Mouse (Mus musculus): ENCODE data around the gene Tacr1. TPM values are rescaled to one million over a fixed set of nuclear protein-coding genes. Genes with fewer than 3 reads are reported as not detected.

Gene Tacr1
- polyA plus RNA-seq, 1 experiment from 2014 or later, result 4.3 TPM

- Histone ChIP-seq H3K4me1 (replicated peaks) (0 out of 2 replicates have a peak, but pooled peaks cover 3% of the 10 kb centered on the region), H3K9me3 (no peaks in the 10 kb centered on the region), H3K9ac (no peak overlapping the region), H3K27me3 (no peaks in the 10 kb centered on the region), H3K27ac (replicated peaks) (no peak overlapping the region), H3K4me3 (no peak overlapping the region), H3K36me3 (no peaks in the 10 kb centered on the region), H3K4me2 (no peak overlapping the region)
- no peak for ATAC-seq (ENCODE audit: low read depth)
- WGBS, result 82% methylated on average over 7 of the region's 7 CpGs
These were observed 55.1 kb downstream of the Tacr1 start for GRCm38 (mm10) chr6:82457163-82457763.

- no peak overlapping the region for H3K4me2 ChIP-seq
- WGBS, result 59% methylated on average over 15 of the region's 15 CpGs
- no peaks in the 10 kb centered on the region for H3K9me3 ChIP-seq
- no peak overlapping the region for H3K4me3 ChIP-seq
- H3K27ac ChIP-seq (replicated peaks), result no peak overlapping the region
- H3K9ac ChIP-seq, result no peak overlapping the region
- 0 out of 2 replicates have a peak, but pooled peaks cover 3% of the 10 kb centered on the region for H3K4me1 ChIP-seq (replicated peaks)
- ATAC-seq (ENCODE audit: low read depth), result peak; percentile 40; the same call in 1 of the 2 replicates
- no peaks in the 10 kb centered on the region for H3K36me3 ChIP-seq
- no peaks in the 10 kb centered on the region for H3K27me3 ChIP-seq
These were observed 56.7 kb downstream of the Tacr1 start for GRCm38 (mm10) chr6:82458762-82459389.

GRCm38 (mm10) chr6:82463171-82463570, 61.0 kb downstream of the Tacr1 start:
- no peak for ATAC-seq (ENCODE audit: low read depth)
- WGBS, result 84% methylated on average over 4 of the region's 4 CpGs
- H3K9me3 ChIP-seq, result no peaks in the 10 kb centered on the region

GRCm38 (mm10) chr6:82474477-82474876, 72.3 kb downstream of the Tacr1 start:
- Histone ChIP-seq H3K27ac (replicated peaks) (no peak overlapping the region), H3K4me2 (no peak overlapping the region), H3K4me3 (no peak overlapping the region), H3K27me3 (no peaks in the 10 kb centered on the region), H3K36me3 (no peaks in the 10 kb centered on the region), H3K9me3 (no peaks in the 10 kb centered on the region), H3K9ac (no peak overlapping the region), H3K4me1 (replicated peaks) (0 out of 2 replicates have a peak, but pooled peaks cover 5% of the 10 kb centered on the region)
- 79% methylated on average over 6 of the region's 6 CpGs for WGBS
- ATAC-seq (ENCODE audit: low read depth), result no peak

More at GRCm38 (mm10) chr6:82463171-82463570, 61.0 kb downstream of the Tacr1 start:
- Histone ChIP-seq H3K27me3 (no peaks in the 10 kb centered on the region), H3K4me2 (no peak overlapping the region), H3K27ac (replicated peaks) (no peak overlapping the region), H3K4me1 (replicated peaks) (0 out of 2 replicates have a peak, but pooled peaks cover 3% of the 10 kb centered on the region), H3K4me3 (no peak overlapping the region), H3K36me3 (no peaks in the 10 kb centered on the region), H3K9ac (no peak overlapping the region)

GRCm38 (mm10) chr6:82483842-82484241, 81.7 kb downstream of the Tacr1 start:
- no peak overlapping the region for H3K4me3 ChIP-seq
- no peak overlapping the region for H3K9ac ChIP-seq
- 88% methylated on average over 1 of the region's 1 CpGs for WGBS
- ATAC-seq (ENCODE audit: low read depth), result no peak
- H3K4me2 ChIP-seq, result no peak overlapping the region
- no peak overlapping the region for H3K27ac ChIP-seq (replicated peaks)
- H3K4me1 ChIP-seq (replicated peaks), result peaks cover 15% of the 10 kb centered on the region
- H3K36me3 ChIP-seq, result no peaks in the 10 kb centered on the region
- no peaks in the 10 kb centered on the region for H3K27me3 ChIP-seq
- H3K9me3 ChIP-seq, result no peaks in the 10 kb centered on the region

GRCm38 (mm10) chr6:82494481-82494880, 92.3 kb downstream of the Tacr1 start:
- ATAC-seq (ENCODE audit: low read depth), result no peak
- Histone ChIP-seq H3K4me3 (no peak overlapping the region), H3K36me3 (no peaks in the 10 kb centered on the region), H3K27ac (replicated peaks) (no peak overlapping the region), H3K27me3 (no peaks in the 10 kb centered on the region), H3K4me1 (replicated peaks) (no peaks in the 10 kb centered on the region), H3K4me2 (no peak overlapping the region), H3K9ac (no peak overlapping the region), H3K9me3 (no peaks in the 10 kb centered on the region; the same call in 1 of the 2 replicates)
- 75% methylated on average over 6 of the region's 6 CpGs for WGBS

- Histone ChIP-seq H3K9ac (no peak overlapping the region), H3K9me3 (no peaks in the 10 kb centered on the region), H3K27ac (replicated peaks) (no peak overlapping the region), H3K27me3 (no peaks in the 10 kb centered on the region), H3K4me1 (replicated peaks) (no peaks in the 10 kb centered on the region), H3K4me2 (no peak overlapping the region), H3K4me3 (no peak overlapping the region), H3K36me3 (no peaks in the 10 kb centered on the region)
- WGBS, result 82% methylated on average over 7 of the region's 7 CpGs
- ATAC-seq (ENCODE audit: low read depth), result no peak
These were observed 108.8 kb downstream of the Tacr1 start for GRCm38 (mm10) chr6:82510843-82511416.

GRCm38 (mm10) chr6:82519626-82520025, 117.5 kb downstream of the Tacr1 start:
- Histone ChIP-seq H3K36me3 (no peaks in the 10 kb centered on the region), H3K4me3 (no peak overlapping the region), H3K4me2 (no peak overlapping the region), H3K27me3 (no peaks in the 10 kb centered on the region), H3K4me1 (replicated peaks) (no peaks in the 10 kb centered on the region), H3K27ac (replicated peaks) (no peak overlapping the region), H3K9me3 (no peaks in the 10 kb centered on the region), H3K9ac (no peak overlapping the region)
- ATAC-seq (ENCODE audit: low read depth), result no peak
- WGBS, result 83% methylated on average over 3 of the region's 3 CpGs

- no peak overlapping the region for H3K9ac ChIP-seq
- no peaks in the 10 kb centered on the region for H3K27me3 ChIP-seq
- no peak overlapping the region for H3K27ac ChIP-seq (replicated peaks)
- WGBS, result 90% methylated on average over 5 of the region's 5 CpGs
- H3K4me2 ChIP-seq, result no peak overlapping the region
- no peaks in the 10 kb centered on the region for H3K9me3 ChIP-seq
- no peaks in the 10 kb centered on the region for H3K36me3 ChIP-seq
- no peak for ATAC-seq (ENCODE audit: low read depth)
- H3K4me1 ChIP-seq (replicated peaks), result peaks cover 9% of the 10 kb centered on the region; the same call in 1 of the 2 replicates
- H3K4me3 ChIP-seq, result no peak overlapping the region
These were observed 120.4 kb downstream of the Tacr1 start for GRCm38 (mm10) chr6:82522567-82522966.

GRCm38 (mm10) chr6:82525107-82525867, 123.2 kb downstream of the Tacr1 start:
- WGBS, result 33% methylated on average over 3 of the region's 3 CpGs
- ATAC-seq (ENCODE audit: low read depth), result no peak
- no peaks in the 10 kb centered on the region for H3K36me3 ChIP-seq
- H3K9me3 ChIP-seq, result no peaks in the 10 kb centered on the region
- no peak overlapping the region for H3K9ac ChIP-seq
- peaks cover 9% of the 10 kb centered on the region; the same call in 1 of the 2 replicates for H3K4me1 ChIP-seq (replicated peaks)
- no peak overlapping the region for H3K27ac ChIP-seq (replicated peaks)
- no peak overlapping the region for H3K4me3 ChIP-seq
- H3K4me2 ChIP-seq, result no peak overlapping the region
- H3K27me3 ChIP-seq, result no peaks in the 10 kb centered on the region

GRCm38 (mm10) chr6:82528631-82529030, 126.5 kb downstream of the Tacr1 start:
- H3K36me3 ChIP-seq, result no peaks in the 10 kb centered on the region
- no peaks in the 10 kb centered on the region for H3K9me3 ChIP-seq
- H3K4me3 ChIP-seq, result no peak overlapping the region
- no peak for ATAC-seq (ENCODE audit: low read depth)
- H3K27me3 ChIP-seq, result no peaks in the 10 kb centered on the region
- H3K27ac ChIP-seq (replicated peaks), result no peak overlapping the region
- 77% methylated on average over 2 of the region's 2 CpGs for WGBS
- H3K9ac ChIP-seq, result no peak overlapping the region
- no peak overlapping the region for H3K4me2 ChIP-seq
- peaks cover 9% of the 10 kb centered on the region; the same call in 1 of the 2 replicates for H3K4me1 ChIP-seq (replicated peaks)

GRCm38 (mm10) chr6:82536641-82537040, 134.5 kb downstream of the Tacr1 start:
- no peak overlapping the region for H3K27ac ChIP-seq (replicated peaks)
- 0 out of 2 replicates have a peak, but pooled peaks cover 9% of the 10 kb centered on the region for H3K4me1 ChIP-seq (replicated peaks)
- ATAC-seq (ENCODE audit: low read depth), result no peak
- WGBS, result 47% methylated on average over 8 of the region's 8 CpGs
- no peaks in the 10 kb centered on the region for H3K36me3 ChIP-seq
- H3K4me2 ChIP-seq, result no peak overlapping the region
- H3K9ac ChIP-seq, result no peak overlapping the region
- no peaks in the 10 kb centered on the region for H3K27me3 ChIP-seq
- H3K4me3 ChIP-seq, result no peak overlapping the region
- H3K9me3 ChIP-seq, result no peaks in the 10 kb centered on the region

Data from neural tube, embryonic 13.5 days (tissue).